Mouse (Mus musculus) adrenal gland (tissue): ENCODE measurements around the gene Nt5c2.

Experiments
- intact Hi-C: fragments of 180-260 bp; cut with DNase I; formaldehyde crosslinking; loops from one replicate; pipeline ENCODE4 v1.15.1; 2025

Nt5c2 gene

DNA sequence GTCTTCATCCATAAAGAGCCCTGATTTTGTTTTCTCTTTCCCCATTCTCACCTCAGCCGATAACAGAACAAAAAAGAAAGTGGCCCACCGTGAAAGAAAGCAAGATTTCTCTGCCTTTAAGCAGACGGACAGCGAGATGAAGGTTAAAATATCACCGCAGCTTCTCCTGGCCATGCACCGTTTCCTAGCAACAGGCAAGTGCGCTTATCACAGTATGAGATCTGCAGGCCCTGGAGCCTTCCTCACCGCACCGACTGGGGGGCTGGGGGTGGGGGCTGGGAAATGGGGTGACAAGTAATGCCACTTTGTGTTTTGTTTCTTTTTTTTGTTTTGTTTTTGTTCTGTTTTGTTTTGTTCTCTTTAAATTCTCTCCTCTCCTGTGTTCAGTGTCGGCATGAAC, 158.2 kb downstream of the Nt5c2 start:
- intact Hi-C loops, result loop anchor here (2.0 kb wide), 1 partner anchor 94 kb away; no protein-coding TSS in a partner anchor

DNA sequence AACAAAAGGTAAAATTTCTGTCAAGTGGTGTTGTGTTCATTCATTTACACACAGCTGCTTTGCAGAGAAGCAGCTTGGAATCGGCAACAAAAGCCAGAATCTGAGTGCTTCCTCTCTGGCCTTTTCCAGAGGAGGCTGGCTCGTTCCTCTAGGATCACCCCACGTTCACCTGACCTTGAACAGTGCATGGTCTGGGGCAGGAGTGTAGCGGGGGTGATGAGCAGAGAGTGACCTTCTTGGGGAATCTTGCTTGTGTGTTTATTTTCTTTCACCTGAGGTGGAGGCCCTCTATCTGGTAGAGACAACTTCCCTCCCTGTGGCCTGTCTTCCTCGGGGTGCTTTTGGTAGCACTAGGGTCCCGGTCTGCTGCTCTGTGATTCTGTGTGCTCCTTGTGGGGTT, 158.7 kb downstream of the Nt5c2 start:
- intact Hi-C loops, result loop anchor here (2.0 kb wide), 1 partner anchor 93 kb away; no protein-coding TSS in a partner anchor

DNA sequence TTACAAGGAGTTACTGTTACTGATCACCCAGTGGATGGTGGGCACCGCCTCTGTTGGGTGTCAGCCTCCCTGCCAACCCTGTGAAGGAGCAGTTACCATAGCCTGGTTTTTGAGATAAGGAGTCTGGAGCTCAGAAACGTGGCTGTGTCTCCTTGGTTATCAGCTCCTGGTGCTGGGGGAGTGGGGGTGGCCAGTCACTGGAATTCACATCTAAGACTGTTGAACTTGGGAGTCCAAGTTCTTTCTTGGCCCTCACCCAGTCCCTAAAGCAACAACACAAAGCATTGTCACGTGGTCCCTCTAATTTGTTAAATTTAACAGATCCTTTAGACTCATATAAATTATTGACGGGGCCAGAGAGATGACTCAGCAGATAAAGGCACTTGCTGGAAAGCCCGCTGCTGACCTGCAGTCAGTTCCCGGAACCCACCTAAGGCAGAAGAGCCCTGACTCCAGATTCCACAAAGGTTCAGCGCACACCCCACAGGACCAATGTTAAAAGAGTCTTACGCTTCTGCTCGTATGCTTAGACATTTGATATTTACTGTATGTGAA, 165.4 kb downstream of the Nt5c2 start:
- intact Hi-C loops, result no loop called here

DNA sequence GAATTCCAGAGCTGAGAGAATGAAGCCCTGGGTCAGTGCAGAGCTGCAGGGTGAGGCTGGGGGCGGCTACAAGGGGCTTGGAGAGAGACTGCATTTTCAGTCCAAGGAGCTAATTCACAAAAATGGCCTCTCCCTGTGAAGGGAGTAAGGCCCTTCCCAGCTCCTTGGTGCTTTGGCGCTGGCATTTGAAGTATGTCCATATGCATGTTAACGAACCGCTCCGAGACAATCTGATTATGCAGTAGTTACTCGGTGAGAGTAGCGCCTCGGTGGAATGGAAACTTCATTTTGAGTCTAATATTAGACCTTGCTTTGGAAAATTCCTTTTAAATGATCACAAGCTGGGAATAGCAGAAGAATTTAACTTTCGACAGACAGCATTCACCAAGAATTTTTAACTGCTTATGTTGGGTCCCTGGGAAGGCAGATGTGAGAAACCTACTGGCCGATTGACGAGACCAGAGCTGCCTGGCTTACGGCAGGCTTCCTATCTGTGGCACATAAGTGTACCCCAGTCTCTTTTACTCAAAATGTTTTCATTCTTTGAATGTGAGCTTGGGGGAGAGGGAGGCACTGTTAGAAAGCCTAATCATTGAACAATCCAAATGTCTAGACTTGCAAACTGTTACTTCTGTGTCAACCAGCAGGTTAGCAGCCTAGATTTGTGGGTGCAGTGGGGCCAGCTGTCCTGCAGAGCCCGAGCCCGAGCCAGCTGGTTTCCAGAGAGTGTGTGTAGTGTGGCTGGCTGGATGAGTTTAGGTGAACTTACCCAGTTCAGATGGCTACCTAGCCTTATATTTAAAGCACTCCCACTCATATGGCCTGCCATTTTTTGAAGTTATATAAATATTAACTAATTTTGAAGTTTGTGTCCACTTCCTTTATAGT, 166.3 kb downstream of the Nt5c2 start:
- intact Hi-C loops, result no loop called here

DNA sequence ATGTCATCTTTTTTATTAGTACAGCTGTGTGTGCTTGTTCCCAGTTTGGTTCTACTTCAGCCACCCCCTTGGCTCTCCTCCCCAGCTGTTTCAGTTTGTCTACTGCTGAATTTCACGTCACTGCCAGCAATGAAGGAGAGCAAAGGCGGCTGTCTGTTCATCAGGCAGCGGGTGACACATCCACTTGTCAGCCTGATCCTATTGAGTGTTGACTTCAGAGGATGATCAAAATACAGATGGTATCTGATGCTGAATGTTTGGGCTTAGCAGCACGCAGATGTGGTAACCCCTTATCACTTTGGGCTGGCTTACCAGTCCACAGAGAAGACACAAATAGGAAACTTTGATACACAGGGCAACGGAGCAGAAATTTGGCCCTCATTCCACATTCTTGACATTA, 168.5 kb downstream of the Nt5c2 start:
- intact Hi-C loops, result no loop called here

DNA sequence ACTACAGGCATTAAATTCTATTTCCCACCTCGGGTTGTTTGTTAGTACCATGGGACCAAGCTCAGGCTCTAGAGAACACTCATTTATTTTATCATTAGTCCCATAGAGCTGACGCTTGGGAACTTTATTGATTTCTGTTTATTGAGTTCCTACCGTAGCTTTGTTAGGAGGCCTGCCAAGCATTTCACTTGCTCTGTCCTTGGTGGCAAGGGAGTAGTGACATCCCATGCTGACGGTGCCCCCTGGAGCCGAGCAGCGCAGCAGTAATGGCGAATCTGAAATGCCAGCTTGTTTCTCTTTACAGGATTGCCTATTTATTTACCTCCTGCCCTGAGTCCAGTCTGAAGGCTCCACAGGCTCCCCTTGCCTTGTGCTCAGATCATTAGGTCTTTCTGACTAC, 168.9 kb downstream of the Nt5c2 start:
- intact Hi-C loops, result no loop called here

DNA sequence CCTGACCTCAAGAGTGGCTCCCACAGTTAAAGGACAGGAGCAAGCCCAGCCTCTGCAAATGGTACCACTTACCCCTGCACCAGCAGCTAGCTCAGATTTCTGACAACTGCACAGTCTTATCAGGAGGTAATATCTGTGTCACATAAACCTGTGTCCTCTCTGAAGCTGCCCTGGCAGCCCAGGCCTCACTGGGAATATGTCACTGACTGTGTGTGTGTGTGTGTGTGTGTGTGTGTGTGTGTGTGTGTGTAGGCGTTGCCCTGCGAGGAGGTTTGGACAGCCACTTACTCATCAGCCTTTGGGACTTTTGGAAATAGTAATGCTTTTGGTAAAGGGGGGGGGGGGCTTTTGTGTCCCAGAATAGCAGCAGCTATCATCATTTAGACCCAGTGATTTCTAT, 171.9 kb downstream of the Nt5c2 start:
- intact Hi-C loops, result no loop called here

DNA sequence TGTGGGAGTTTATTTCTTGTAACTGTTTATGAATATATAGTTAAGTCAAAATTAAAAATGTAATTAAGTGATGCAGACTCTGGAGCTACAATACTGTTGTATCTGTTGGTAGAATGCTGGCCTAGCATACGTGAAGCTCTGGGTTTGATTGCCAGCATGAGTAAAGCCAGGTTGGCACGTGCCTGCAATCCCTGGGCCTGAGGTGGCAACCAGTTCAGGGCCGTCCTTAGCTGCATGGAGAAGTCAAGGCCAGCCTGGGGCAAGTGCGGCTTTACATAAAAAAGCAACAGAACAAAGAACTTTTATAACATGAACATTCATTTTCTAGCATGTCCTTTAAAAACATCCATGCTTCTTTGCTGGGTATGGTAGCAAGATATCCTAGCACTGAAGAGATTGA, 173.9 kb downstream of the Nt5c2 start:
- intact Hi-C loops, result no loop called here

DNA sequence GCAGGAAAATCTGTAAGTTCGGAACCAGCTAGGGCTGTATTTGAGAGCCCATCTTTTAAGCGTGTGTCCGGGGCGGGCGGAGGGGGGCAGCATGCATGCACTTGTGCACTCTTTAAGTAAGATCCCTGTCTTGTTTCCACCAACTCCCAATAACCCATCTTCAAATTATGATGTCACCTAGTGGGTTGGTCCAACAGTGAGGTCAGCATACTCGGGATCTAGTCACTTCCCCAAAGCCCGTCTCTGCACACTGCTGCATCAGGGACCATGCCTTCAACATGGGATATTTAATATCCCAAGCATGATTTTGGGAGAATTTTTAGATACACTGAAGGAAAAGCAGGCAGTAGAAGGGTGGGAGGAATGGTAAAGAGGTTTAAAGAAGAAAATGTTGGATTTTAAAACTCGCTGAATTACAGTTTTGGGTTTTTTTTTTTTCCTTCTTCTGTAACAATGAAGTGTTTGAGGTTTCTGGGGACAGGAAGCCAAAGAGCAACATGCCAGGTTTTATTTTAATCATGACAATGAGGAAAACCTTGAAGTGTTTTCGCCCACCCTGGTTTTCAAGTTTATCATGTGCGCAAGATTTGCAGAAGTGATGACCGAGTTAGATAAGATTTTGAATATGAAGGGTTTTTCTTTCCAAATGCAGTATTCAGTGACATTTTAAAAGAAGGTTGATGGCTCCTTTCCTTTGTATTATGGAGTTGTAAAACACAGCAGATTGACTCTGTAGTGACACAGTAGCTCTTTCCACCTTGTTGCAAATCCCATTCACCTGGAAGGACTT, 177.5 kb downstream of the Nt5c2 start:
- intact Hi-C loops, result no loop called here

DNA sequence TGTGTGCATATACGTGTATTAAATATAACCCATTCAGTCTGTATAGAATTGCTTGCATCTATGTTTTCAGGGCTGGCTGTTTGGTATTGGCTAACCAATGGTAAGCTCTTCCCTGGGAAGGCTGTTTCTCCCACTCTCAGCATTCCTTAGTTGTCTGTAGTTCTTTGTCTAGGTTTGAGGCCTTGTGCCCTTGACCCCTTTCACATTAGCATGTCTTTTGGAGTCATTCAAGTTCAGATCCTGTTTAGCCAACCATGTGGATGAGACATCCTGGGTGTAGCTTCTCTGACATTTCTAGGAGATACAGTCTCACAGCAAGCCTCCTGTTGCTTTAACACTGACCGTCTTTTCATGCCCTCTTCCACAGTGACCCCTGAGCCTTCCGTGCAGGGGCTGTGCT, 178.9 kb downstream of the Nt5c2 start:
- intact Hi-C loops, result no loop called here

DNA sequence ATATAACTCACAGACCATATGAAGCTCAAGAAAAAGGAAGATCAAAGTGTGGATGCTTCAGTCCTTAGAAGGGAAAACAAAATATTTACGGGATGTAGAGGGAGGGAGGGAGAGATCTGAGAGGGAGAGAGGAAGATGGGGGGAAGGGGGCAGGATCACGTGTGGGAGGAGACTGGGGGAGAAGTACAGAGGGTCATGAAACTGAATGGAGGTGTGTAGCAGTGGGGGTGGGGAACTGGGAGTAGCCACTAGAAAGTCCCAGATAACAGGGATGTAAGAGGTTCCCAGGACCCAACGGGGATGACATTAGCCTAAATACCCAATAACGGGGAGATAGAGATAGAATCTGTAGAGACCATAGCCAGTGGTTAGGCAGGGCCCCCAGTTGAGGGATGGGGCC, 179.6 kb downstream of the Nt5c2 start:
- intact Hi-C loops, result no loop called here

DNA sequence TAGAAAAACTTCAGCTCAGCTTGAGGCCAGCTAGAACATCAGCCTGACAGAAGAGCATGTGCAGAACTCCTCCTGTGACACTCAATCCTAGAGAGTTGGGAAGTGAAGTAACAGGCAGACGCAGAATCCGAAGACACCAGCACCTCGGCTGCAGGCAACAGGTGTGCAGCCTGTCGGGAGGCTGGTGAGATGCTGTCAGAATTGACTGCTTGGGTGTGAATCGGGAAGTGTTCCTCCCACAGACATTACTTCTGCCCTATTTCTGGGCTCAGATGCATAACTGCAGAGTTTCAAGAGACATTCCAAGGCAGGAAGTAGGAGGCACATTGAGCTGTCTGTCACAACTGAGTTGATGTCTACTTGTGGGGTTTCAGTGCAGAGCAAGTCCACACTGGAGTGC, 180.7 kb downstream of the Nt5c2 start:
- intact Hi-C loops, result no loop called here
